Mouse (Mus musculus) brain, adult 2 months (tissue): ENCODE results near the gene Erich6b.

ENCODE experiments used
- DNase-seq: peaks from one replicate; pipeline ENCODE4 v3.0.0; 2011; ENCODE audit warnings: low read depth, low spot score

The Erich6b gene

GRCm38 (mm10) chr14:75642080-75642479, at the start of gene Erich6b:
Erich6b (plus strand) TSS chr14:75642259.
- DNase-seq = peak; percentile 8

- no peak for DNase-seq
These were observed 49.1 kb upstream of the Erich6b start, which contains the start of gene Spert for GRCm38 (mm10) chr14:75592978-75593377. Spert (minus strand) TSS chr14:75593116.

- no peak for DNase-seq
These were observed 32.9 kb upstream of the Erich6b start for GRCm38 (mm10) chr14:75609176-75609575.

GRCm38 (mm10) chr14:75616375-75616774, 25.7 kb upstream of the Erich6b start:
- no peak for DNase-seq

- peak; percentile 7 for DNase-seq
These were observed 19.1 kb upstream of the Erich6b start for GRCm38 (mm10) chr14:75622984-75623383.

GRCm38 (mm10) chr14:75628870-75629269, 13.2 kb upstream of the Erich6b start:
- no peak for DNase-seq

- DNase-seq = peak; percentile 83
These were observed 6.7 kb upstream of the Erich6b start for GRCm38 (mm10) chr14:75635350-75635749.

GRCm38 (mm10) chr14:75636107-75636506, 6.0 kb upstream of the Erich6b start:
- DNase-seq = no peak

- peak; percentile 84 for DNase-seq
These were observed 4.4 kb upstream of the Erich6b start for GRCm38 (mm10) chr14:75637641-75638040.

GRCm38 (mm10) chr14:75640846-75641245, 1.2 kb upstream of the Erich6b start:
- DNase-seq = peak; percentile 47

GRCm38 (mm10) chr14:75641369-75641768, 690 bp upstream of the Erich6b start:
- DNase-seq = peak; percentile 39

GRCm38 (mm10) chr14:75645461-75645860, 3.4 kb downstream of the Erich6b start:
- no peak for DNase-seq

- DNase-seq = no peak
These were observed 4.0 kb downstream of the Erich6b start for GRCm38 (mm10) chr14:75646060-75646459.

GRCm38 (mm10) chr14:75646968-75647829, 5.1 kb downstream of the Erich6b start:
- peak; percentile 16 for DNase-seq

GRCm38 (mm10) chr14:75660936-75661335, 18.9 kb downstream of the Erich6b start:
- peak; percentile 22 for DNase-seq

GRCm38 (mm10) chr14:75661548-75661947, 19.5 kb downstream of the Erich6b start:
- no peak for DNase-seq

GRCm38 (mm10) chr14:75665430-75666180, 23.5 kb downstream of the Erich6b start:
- DNase-seq = no peak

GRCm38 (mm10) chr14:75669085-75669645, 27.1 kb downstream of the Erich6b start:
- DNase-seq = peak; percentile 8

GRCm38 (mm10) chr14:75676316-75676715, 34.3 kb downstream of the Erich6b start:
- DNase-seq = no peak

GRCm38 (mm10) chr14:75690428-75690827, 48.4 kb downstream of the Erich6b start:
- DNase-seq = peak; percentile 23

GRCm38 (mm10) chr14:75696096-75696495, 54.0 kb downstream of the Erich6b start:
- no peak for DNase-seq

- no peak for DNase-seq
These were observed 55.9 kb downstream of the Erich6b start for GRCm38 (mm10) chr14:75697928-75698327.
